Mouse (Mus musculus) limb, embryonic 11.5 days (tissue): Measurements from ENCODE around the gene Lonp1. TPM values are rescaled to one million over a fixed set of nuclear protein-coding genes. Genes with fewer than 3 reads are reported as not detected.

Experiments used
- ATAC-seq: fragments of 200-750 bp; cut with Nextera tagmentation; 2 replicates; pipeline ENCODE4 v1.8.0; 2017; ENCODE audit warnings: low read depth; ENCODE audit not compliant: insufficient number of reproducible peaks, low FRiP score, low TSS enrichment
- DNase-seq: peaks from one replicate; pipeline ENCODE4 v3.0.0-alpha.2; 2015; ENCODE audit warnings: low spot score
- H3K27ac ChIP-seq: fragments of 300-500 bp; sonication (generic); replicated peaks from 2 replicates; pipeline ENCODE4 v1.5.1; 2014; ENCODE audit warnings: low read depth, mild to moderate bottlenecking, low read length
- H3K27me3 ChIP-seq: fragments of 300-500 bp; sonication (generic); 2 replicates; pipeline ENCODE4 v1.6.1; 2014; ENCODE audit warnings: mild to moderate bottlenecking, low read length, mixed read lengths; ENCODE audit not compliant: control insufficient read depth, insufficient read depth
- H3K36me3 ChIP-seq: fragments of 300-500 bp; sonication (generic); 2 replicates; pipeline ENCODE4 v1.6.1; 2014; ENCODE audit warnings: mild to moderate bottlenecking, low read length, moderate library complexity, mixed read lengths; ENCODE audit not compliant: control insufficient read depth, insufficient read depth
- H3K4me1 ChIP-seq: fragments of 300-500 bp; sonication (generic); 2 replicates; pipeline ENCODE4 v1.6.1; 2014; ENCODE audit warnings: low read length, mixed read lengths; ENCODE audit not compliant: control insufficient read depth, insufficient read depth
- H3K4me2 ChIP-seq: fragments of 300-500 bp; sonication (generic); 2 replicates; pipeline ENCODE4 v1.6.1; 2014; ENCODE audit warnings: low read depth, mild to moderate bottlenecking, moderate library complexity; ENCODE audit not compliant: severe bottlenecking
- H3K4me3 ChIP-seq: fragments of 300-500 bp; sonication (generic); 2 replicates; pipeline ENCODE4 v1.5.1; 2014; ENCODE audit warnings: low read depth, low read length
- H3K9ac ChIP-seq: fragments of 300-500 bp; sonication (generic); 2 replicates; pipeline ENCODE4 v1.6.1; 2014; ENCODE audit warnings: mild to moderate bottlenecking, low read length
- H3K9me3 ChIP-seq: fragments of 300-500 bp; sonication (generic); 2 replicates; pipeline ENCODE4 v1.6.1; 2016; ENCODE audit warnings: low read length; ENCODE audit not compliant: control insufficient read depth
- WGBS: fragments of 180-500 bp; shearing (Covaris S2); extraction: QIAGEN DNeasy Blood & Tissue Kit; methylation state at CpG from one replicate; pipeline ENCODE4 v1.1.7; 2014; 5-methylcytosine and 5-hydroxymethylcytosine counted together
- polyA plus RNA-seq: library from polyadenylated mRNA; unstranded; fragments of >200 nt; fragmentation: Nextera tagmentation; extraction: Ambion mirVana; gene quantifications from 2 replicates; pipeline ENCODE4 v1.2.1, GENCODE M21; 2014

Gene Lonp1
- polyA plus RNA-seq, 1 experiment from 2014 or later, result 61.9 TPM

GRCm38 (mm10) chr17:56592553-56592952, 34.1 kb downstream of the Lonp1 start:
- Histone ChIP-seq H3K4me2 (no peak overlapping the region), H3K9ac (no peak overlapping the region), H3K27ac (no peak overlapping the region), H3K4me1 (no peaks in the 10 kb centered on the region), H3K4me3 (no peak overlapping the region), H3K27me3 (no peaks in the 10 kb centered on the region), H3K36me3 (peaks cover 73% of the 10 kb centered on the region), H3K9me3 (no peaks in the 10 kb centered on the region)
- no peak for ATAC-seq
- no peak for DNase-seq

- no peak overlapping the region for H3K4me3 ChIP-seq
- no peak for ATAC-seq
- 96% methylated on average over 4 of the region's 4 CpGs for WGBS
These were observed 37.8 kb downstream of the Lonp1 start for GRCm38 (mm10) chr17:56588921-56589320.

GRCm38 (mm10) chr17:56587773-56588172, 38.9 kb downstream of the Lonp1 start:
- DNase-seq (no peak), ATAC-seq (no peak)
- 73% methylated on average over 1 of the region's 1 CpGs for WGBS
- peak overlapping the region; percentile 30; the same call in 1 of the 2 replicates for H3K9ac ChIP-seq
- H3K27me3 ChIP-seq, result no peaks in the 10 kb centered on the region
- H3K9me3 ChIP-seq, result no peaks in the 10 kb centered on the region
- H3K27ac ChIP-seq, result no peak overlapping the region
- no peak overlapping the region for H3K4me3 ChIP-seq
- H3K4me2 ChIP-seq, result no peak overlapping the region
- peaks cover 23% of the 10 kb centered on the region for H3K4me1 ChIP-seq
- H3K36me3 ChIP-seq, result peaks cover 40% of the 10 kb centered on the region

More at GRCm38 (mm10) chr17:56588921-56589320, 37.8 kb downstream of the Lonp1 start:
- no peak overlapping the region for H3K4me2 ChIP-seq
- DNase-seq, result no peak
- no peaks in the 10 kb centered on the region for H3K9me3 ChIP-seq
- no peak overlapping the region for H3K9ac ChIP-seq
- no peaks in the 10 kb centered on the region for H3K27me3 ChIP-seq
- peaks cover 51% of the 10 kb centered on the region for H3K36me3 ChIP-seq
- peaks cover 16% of the 10 kb centered on the region for H3K4me1 ChIP-seq
- no peak overlapping the region for H3K27ac ChIP-seq

- no peak for DNase-seq
- WGBS, result under 1% methylated on average over 51 of the region's 61 CpGs
- Histone ChIP-seq H3K4me3 (peak overlapping the region; percentile 96), H3K4me2 (peak overlapping the region; percentile 80), H3K9me3 (no peaks in the 10 kb centered on the region), H3K27me3 (no peaks in the 10 kb centered on the region), H3K9ac (peak overlapping the region; percentile 91), H3K27ac (peak overlapping the region; percentile 84), H3K4me1 (peaks cover 26% of the 10 kb centered on the region), H3K36me3 (peaks cover 39% of the 10 kb centered on the region)
- ATAC-seq, result no peak
These were observed 41.4 kb downstream of the Lonp1 start for GRCm38 (mm10) chr17:56585171-56585821.

GRCm38 (mm10) chr17:56584257-56585130, 42.2 kb downstream of the Lonp1 start, which contains the start of the genes Safb2 and Safb:
Gene Safb2, minus strand, starts transcription at chr17:56584585.
Gene Safb, plus strand, starts transcription at chr17:56584825.
- Histone ChIP-seq H3K9me3 (no peaks in the 10 kb centered on the region), H3K4me2 (peak within 1 kb of the TSS; percentile 89), H3K27me3 (no peaks in the 10 kb centered on the region), H3K4me1 (peaks cover 26% of the 10 kb centered on the region), H3K9ac (peak within 1 kb of the TSS; percentile 91), H3K36me3 (peaks cover 38% of the 10 kb centered on the region), H3K27ac (peak within 1 kb of the TSS; percentile 87), H3K4me3 (peak within 1 kb of the TSS; percentile 96)
- peak; percentile 95 for ATAC-seq
- WGBS, result under 1% methylated on average over 74 of the region's 101 CpGs
- DNase-seq, result peak; percentile 98

GRCm38 (mm10) chr17:56583611-56584256, 43.0 kb downstream of the Lonp1 start:
- H3K4me1 ChIP-seq, result peaks cover 26% of the 10 kb centered on the region
- DNase-seq (no peak), ATAC-seq (peak; percentile 14)
- peak overlapping the region; percentile 89 for H3K4me2 ChIP-seq
- H3K9ac ChIP-seq, result peak overlapping the region; percentile 86
- peak overlapping the region; percentile 96 for H3K4me3 ChIP-seq
- H3K9me3 ChIP-seq, result no peaks in the 10 kb centered on the region
- peak overlapping the region; percentile 87 for H3K27ac ChIP-seq
- no peaks in the 10 kb centered on the region for H3K27me3 ChIP-seq
- WGBS, result 5% methylated on average over 33 of the region's 33 CpGs
- peaks cover 34% of the 10 kb centered on the region for H3K36me3 ChIP-seq

GRCm38 (mm10) chr17:56583071-56583470, 43.6 kb downstream of the Lonp1 start:
- no peaks in the 10 kb centered on the region for H3K9me3 ChIP-seq
- H3K4me2 ChIP-seq, result peak overlapping the region; percentile 89
- peaks cover 26% of the 10 kb centered on the region for H3K4me1 ChIP-seq
- H3K9ac ChIP-seq, result peak overlapping the region; percentile 86
- H3K36me3 ChIP-seq, result peaks cover 36% of the 10 kb centered on the region
- H3K4me3 ChIP-seq, result peak overlapping the region; percentile 96
- DNase-seq (no peak), ATAC-seq (no peak)
- 79% methylated on average over 1 of the region's 1 CpGs for WGBS
- no peaks in the 10 kb centered on the region for H3K27me3 ChIP-seq
- H3K27ac ChIP-seq, result no peak overlapping the region

- Histone ChIP-seq H3K4me2 (no peak overlapping the region), H3K36me3 (peaks cover 50% of the 10 kb centered on the region), H3K9me3 (no peaks in the 10 kb centered on the region), H3K9ac (no peak overlapping the region), H3K4me3 (no peak overlapping the region), H3K4me1 (no peaks in the 10 kb centered on the region), H3K27ac (no peak overlapping the region), H3K27me3 (no peaks in the 10 kb centered on the region)
- WGBS, result 90% methylated on average over 3 of the region's 3 CpGs
- ATAC-seq, result no peak
- DNase-seq, result no peak
These were observed 53.7 kb downstream of the Lonp1 start for GRCm38 (mm10) chr17:56572939-56573338.
